Mouse (Mus musculus): ENCODE data around the gene Rabgef1. TPM values are rescaled to one million over a fixed set of nuclear protein-coding genes. Genes with fewer than 3 reads are reported as not detected.

The Rabgef1 gene
- total RNA-seq, 1 experiment, result 17.0 TPM

- H3K9ac ChIP-seq (ENCODE audit: insufficient read depth, low read depth, low read length, poor library complexity, severe bottlenecking), result no peak overlapping the region
- no peaks in the 10 kb centered on the region for H3K9me3 ChIP-seq (ENCODE audit: control insufficient read depth, insufficient read depth, low read depth, low read length)
- H3K36me3 ChIP-seq (ENCODE audit: control insufficient read depth, insufficient read depth, low read length, poor library complexity, severe bottlenecking), result no peaks in the 10 kb centered on the region
- H3K27ac ChIP-seq (ENCODE audit: insufficient read depth, low read depth, low read length, poor library complexity, severe bottlenecking), result no peak overlapping the region
- TF ChIP-seq ZC3H11A (IDR thresholded peaks at IDR 0.05; ENCODE audit: borderline replicate concordance, low read depth, low read length), result no peak
- TF ChIP-seq ZNF384 (IDR thresholded peaks at IDR 0.05; ENCODE audit: low read depth, low read length), result no peak
- no peak for TF ChIP-seq CHD2 (IDR thresholded peaks at IDR 0.05; ENCODE audit: low read depth, low read length)
- no peak for TF ChIP-seq MAFK (IDR thresholded peaks at IDR 0.05; ENCODE audit: insufficient read depth, low read depth, low read length)
- no peak for TF ChIP-seq HCFC1 (IDR thresholded peaks at IDR 0.05; ENCODE audit: borderline replicate concordance, insufficient read depth, low read length)
- H3K4me3 ChIP-seq (ENCODE audit: insufficient read depth in 1 of 2, low read depth in 1 of 2, low read length in 2 of 2, poor library complexity in 1 of 2, severe bottlenecking in 1 of 2), result no peak overlapping the region
- in situ Hi-C loops (cut with MboI; ENCODE audit: low sequenced_read_pairs in 2 of 2, unreplicated experiment in 2 of 2), result no loop called here
- no peak for DNase-seq (ENCODE audit: low read depth, low spot score)
- no peaks in the 10 kb centered on the region; a peak in 1 of 4 replicates for H3K4me1 ChIP-seq (ENCODE audit: control insufficient read depth in 2 of 2, insufficient read depth in 2 of 2, low read length in 2 of 2, poor library complexity in 1 of 2)
Measured at GRCm38 (mm10) chr5:130143101-130143500, 28.5 kb upstream of the Rabgef1 start.

GRCm38 (mm10) chr5:130143977-130144333, 27.6 kb upstream of the Rabgef1 start:
- in situ Hi-C loops (cut with MboI; ENCODE audit: low sequenced_read_pairs in 2 of 2, unreplicated experiment in 2 of 2), result no loop called here
- H3K36me3 ChIP-seq (ENCODE audit: control insufficient read depth, insufficient read depth, low read length, poor library complexity, severe bottlenecking), result no peaks in the 10 kb centered on the region
- no peak overlapping the region for H3K27ac ChIP-seq (ENCODE audit: insufficient read depth, low read depth, low read length, poor library complexity, severe bottlenecking)
- peak; percentile 28 for DNase-seq (ENCODE audit: low read depth, low spot score)
- H3K4me3 ChIP-seq (ENCODE audit: insufficient read depth in 1 of 2, low read depth in 1 of 2, low read length in 2 of 2, poor library complexity in 1 of 2, severe bottlenecking in 1 of 2), result peak overlapping the region; percentile 75 to 89
- H3K9ac ChIP-seq (ENCODE audit: insufficient read depth, low read depth, low read length, poor library complexity, severe bottlenecking), result peak overlapping the region; percentile 21; the same call in 1 of the 2 replicates
- no peaks in the 10 kb centered on the region for H3K9me3 ChIP-seq (ENCODE audit: control insufficient read depth, insufficient read depth, low read depth, low read length)
- no peak for TF ChIP-seq CHD2 (IDR thresholded peaks at IDR 0.05; ENCODE audit: low read depth, low read length)
- TF ChIP-seq ZC3H11A (IDR thresholded peaks at IDR 0.05; ENCODE audit: borderline replicate concordance, low read depth, low read length), result 0 out of 2 replicates have a peak, but pooled peaks have one; percentile 15
- no peaks in the 10 kb centered on the region; a peak in 1 of 4 replicates for H3K4me1 ChIP-seq (ENCODE audit: control insufficient read depth in 2 of 2, insufficient read depth in 2 of 2, low read length in 2 of 2, poor library complexity in 1 of 2)

DNA sequence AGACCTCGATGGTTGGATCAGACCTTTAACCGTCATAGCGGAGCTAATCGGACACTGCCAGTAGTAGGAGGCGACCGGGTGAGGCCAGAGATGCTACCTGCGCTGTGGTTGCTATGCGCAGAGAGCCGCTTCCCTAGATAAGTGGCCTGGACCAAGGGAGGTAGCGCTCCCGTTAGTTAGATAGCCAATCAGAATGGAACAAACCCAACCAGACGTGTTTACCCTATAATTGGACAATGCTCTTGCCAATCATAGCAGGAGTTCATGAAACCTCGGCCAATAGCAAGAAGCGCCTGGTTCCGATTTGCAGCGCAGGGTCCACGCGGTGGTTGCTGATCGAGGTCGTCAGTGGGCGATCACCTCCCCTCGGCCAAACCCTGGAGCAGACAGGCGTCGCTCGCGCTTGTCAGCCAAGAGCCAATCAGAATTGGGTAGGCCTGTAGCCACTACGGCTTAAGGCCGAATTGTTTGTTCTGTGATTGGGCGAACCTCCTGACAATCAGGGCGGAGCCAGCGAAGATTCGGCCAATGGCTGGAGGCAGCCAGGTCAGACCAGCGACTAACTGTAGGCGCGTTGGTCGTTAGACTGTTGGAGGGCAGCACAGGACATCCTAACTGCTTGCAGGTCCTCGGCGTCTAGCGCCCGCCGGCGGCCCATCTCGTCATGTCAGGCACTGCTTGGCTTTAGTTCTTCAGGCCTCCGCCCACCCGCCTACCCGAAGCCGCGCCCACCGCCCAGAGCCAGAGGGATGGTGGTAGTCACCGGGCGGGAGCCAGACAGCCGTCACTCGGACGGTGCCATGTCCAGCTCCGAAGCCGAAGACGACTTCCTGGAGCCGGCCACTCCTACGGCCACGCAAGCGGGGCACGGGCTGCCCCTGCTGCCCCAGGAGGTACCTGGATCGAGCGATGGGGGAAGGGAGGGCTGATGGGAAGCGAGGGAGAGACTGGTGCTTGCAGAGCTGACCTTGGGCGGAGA, 27.0 kb upstream of the Rabgef1 start, which contains the start of gene Kctd7:
Gene Kctd7, plus strand, starts transcription at position 528 of the 979 bp plus-strand sequence.
- DNase-seq (ENCODE audit: low read depth, low spot score), result peak; percentile 94
- H3K4me3 ChIP-seq (ENCODE audit: insufficient read depth in 1 of 2, low read depth in 1 of 2, low read length in 2 of 2, poor library complexity in 1 of 2, severe bottlenecking in 1 of 2), result peak within 1 kb of the TSS; percentile 75 to 89
- TF ChIP-seq ZC3H11A (IDR thresholded peaks at IDR 0.05; ENCODE audit: borderline replicate concordance, low read depth, low read length) (no peak; the same call in 1 of the 2 replicates), CHD2 (IDR thresholded peaks at IDR 0.05; ENCODE audit: low read depth, low read length) (peak; percentile 58; the same call in 1 of the 2 replicates), HCFC1 (IDR thresholded peaks at IDR 0.05; ENCODE audit: borderline replicate concordance, insufficient read depth, low read length) (0 out of 2 replicates have a peak, but pooled peaks have one; percentile 44), ZNF384 (IDR thresholded peaks at IDR 0.05; ENCODE audit: low read depth, low read length) (no peak)

GRCm38 (mm10) chr5:130145961-130146360, 25.6 kb upstream of the Rabgef1 start:
- H3K4me1 ChIP-seq (ENCODE audit: control insufficient read depth in 2 of 2, insufficient read depth in 2 of 2, low read length in 2 of 2, poor library complexity in 1 of 2), result no peaks in the 10 kb centered on the region; a peak in 1 of 4 replicates
- in situ Hi-C loops (cut with MboI; ENCODE audit: low sequenced_read_pairs in 2 of 2, unreplicated experiment in 2 of 2), result no loop called here
- TF ChIP-seq ZC3H11A (IDR thresholded peaks at IDR 0.05; ENCODE audit: borderline replicate concordance, low read depth, low read length), result no peak
- no peak for TF ChIP-seq ZNF384 (IDR thresholded peaks at IDR 0.05; ENCODE audit: low read depth, low read length)
- TF ChIP-seq CHD2 (IDR thresholded peaks at IDR 0.05; ENCODE audit: low read depth, low read length), result no peak
- TF ChIP-seq HCFC1 (IDR thresholded peaks at IDR 0.05; ENCODE audit: borderline replicate concordance, insufficient read depth, low read length), result no peak
- TF ChIP-seq MAFK (IDR thresholded peaks at IDR 0.05; ENCODE audit: insufficient read depth, low read depth, low read length), result no peak
- H3K27ac ChIP-seq (ENCODE audit: insufficient read depth, low read depth, low read length, poor library complexity, severe bottlenecking), result no peak overlapping the region
- H3K9me3 ChIP-seq (ENCODE audit: control insufficient read depth, insufficient read depth, low read depth, low read length), result no peaks in the 10 kb centered on the region
- no peak for DNase-seq (ENCODE audit: low read depth, low spot score)
- no peak overlapping the region for H3K4me3 ChIP-seq (ENCODE audit: insufficient read depth in 1 of 2, low read depth in 1 of 2, low read length in 2 of 2, poor library complexity in 1 of 2, severe bottlenecking in 1 of 2)
- H3K9ac ChIP-seq (ENCODE audit: insufficient read depth, low read depth, low read length, poor library complexity, severe bottlenecking), result no peak overlapping the region
- no peaks in the 10 kb centered on the region for H3K36me3 ChIP-seq (ENCODE audit: control insufficient read depth, insufficient read depth, low read length, poor library complexity, severe bottlenecking)

More for the DNA sequence above, 27.0 kb upstream of the Rabgef1 start, which contains the start of gene Kctd7:
- Histone ChIP-seq H3K4me1 (ENCODE audit: control insufficient read depth in 2 of 2, insufficient read depth in 2 of 2, low read length in 2 of 2, poor library complexity in 1 of 2) (no peaks in the 10 kb centered on the region; a peak in 1 of 4 replicates), H3K9ac (ENCODE audit: insufficient read depth, low read depth, low read length, poor library complexity, severe bottlenecking) (peak within 1 kb of the TSS; percentile 79), H3K36me3 (ENCODE audit: control insufficient read depth, insufficient read depth, low read length, poor library complexity, severe bottlenecking) (no peaks in the 10 kb centered on the region), H3K9me3 (ENCODE audit: control insufficient read depth, insufficient read depth, low read depth, low read length) (no peaks in the 10 kb centered on the region), H3K27ac (ENCODE audit: insufficient read depth, low read depth, low read length, poor library complexity, severe bottlenecking) (no peak within 1 kb of the TSS)
- in situ Hi-C loops (cut with MboI; ENCODE audit: low sequenced_read_pairs in 2 of 2, unreplicated experiment in 2 of 2), result no loop called here
